Mouse (Mus musculus): ENCODE data around the gene Fads3.
A peak's percentile ranks its signal among the peaks of the same experiment; 100 is the strongest.

Gene Fads3

DNA sequence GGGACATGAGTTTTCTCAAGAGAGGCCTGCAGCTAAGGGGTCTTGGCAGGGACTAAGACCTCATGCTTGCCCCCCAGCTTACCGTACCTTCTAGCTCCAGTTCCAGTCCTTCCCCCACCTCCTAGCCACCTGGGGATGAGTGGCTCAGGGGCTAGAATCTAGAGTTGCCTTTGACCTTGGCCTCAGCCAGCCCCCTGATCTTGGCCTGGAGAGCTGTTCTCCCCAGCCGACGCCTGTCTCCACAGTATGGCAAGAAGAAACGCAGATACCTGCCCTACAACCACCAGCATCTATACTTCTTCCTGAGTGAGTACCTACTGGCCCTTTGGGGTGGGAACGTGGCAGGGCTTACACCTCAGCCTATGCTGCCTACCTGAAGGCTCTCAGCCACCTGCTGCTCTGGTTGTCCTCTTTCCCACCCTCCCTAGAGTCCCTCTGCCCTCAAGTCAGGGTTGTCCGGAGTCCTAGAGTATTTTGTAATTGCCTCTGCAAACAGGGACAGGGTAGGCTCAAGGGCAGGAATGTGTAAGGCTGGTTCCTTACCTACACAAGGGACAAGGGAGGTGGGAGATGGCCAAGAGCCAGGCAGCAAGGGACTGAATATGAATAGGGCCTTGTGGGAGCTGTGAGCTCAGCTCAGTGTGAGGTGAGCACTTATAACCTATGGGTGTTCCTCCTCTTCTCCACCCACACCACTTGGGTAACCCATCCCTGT is 13.1 kb downstream of the Fads3 start:
- DNase-seq = no peak

DNA sequence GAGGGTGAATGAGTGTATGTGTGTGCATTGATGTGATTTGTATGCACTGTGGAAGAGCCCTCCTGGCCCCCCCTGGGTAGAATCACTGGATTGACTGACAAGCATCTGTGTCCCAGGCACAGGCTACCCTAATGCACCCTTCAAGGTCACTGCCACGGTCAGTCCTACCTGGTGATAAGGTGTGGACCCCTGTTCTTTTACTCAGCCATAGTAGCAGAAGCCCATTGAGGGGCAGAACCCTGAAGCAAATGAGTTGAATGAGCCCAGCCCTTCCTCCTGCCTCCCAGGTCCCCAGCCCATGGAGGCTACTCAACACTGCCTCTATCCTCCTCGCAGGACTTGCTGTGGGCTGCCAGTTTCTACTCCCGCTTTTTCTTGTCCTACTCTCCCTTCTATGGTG is 13.9 kb downstream of the Fads3 start:
- no peak for DNase-seq

DNA sequence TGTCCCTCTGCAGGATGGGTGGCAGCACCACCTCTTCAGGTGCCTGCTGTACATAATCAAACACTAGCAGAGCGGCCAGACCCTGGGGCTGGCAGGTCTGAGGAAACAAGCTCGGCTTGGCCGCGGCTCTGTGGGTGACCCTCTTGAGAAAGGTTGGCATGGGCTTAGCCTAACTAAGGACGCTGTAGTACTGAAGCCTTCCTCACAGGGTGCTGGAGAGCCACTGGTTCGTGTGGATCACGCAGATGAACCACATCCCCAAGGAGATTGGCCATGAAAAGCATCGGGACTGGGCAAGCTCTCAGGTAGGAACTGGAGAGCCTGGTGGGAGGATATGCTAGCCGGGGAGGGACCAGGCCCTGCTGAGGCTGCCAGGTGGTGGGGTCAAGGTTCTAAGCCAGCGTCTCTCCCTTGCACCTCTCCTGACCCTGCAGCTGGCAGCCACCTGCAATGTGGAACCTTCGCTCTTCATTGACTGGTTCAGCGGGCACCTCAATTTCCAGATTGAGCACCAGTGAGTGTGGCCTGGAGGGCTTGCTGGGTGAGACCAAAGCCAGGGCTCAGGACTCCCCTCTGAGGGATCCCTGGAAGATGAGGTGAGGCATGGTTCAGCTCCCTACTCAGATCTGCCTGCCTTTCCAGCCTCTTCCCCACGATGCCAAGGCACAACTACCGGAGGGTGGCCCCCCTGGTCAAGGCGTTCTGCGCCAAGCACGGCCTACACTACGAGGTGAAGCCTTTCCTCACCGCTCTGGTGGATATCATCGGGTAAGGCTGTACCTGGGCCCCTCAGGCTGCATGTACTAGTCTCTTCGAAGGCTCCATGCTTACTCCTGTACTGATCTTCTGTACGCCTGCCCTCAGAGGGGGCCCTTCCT is 14.7 kb downstream of the Fads3 start:
- DNase-seq = no peak

DNA sequence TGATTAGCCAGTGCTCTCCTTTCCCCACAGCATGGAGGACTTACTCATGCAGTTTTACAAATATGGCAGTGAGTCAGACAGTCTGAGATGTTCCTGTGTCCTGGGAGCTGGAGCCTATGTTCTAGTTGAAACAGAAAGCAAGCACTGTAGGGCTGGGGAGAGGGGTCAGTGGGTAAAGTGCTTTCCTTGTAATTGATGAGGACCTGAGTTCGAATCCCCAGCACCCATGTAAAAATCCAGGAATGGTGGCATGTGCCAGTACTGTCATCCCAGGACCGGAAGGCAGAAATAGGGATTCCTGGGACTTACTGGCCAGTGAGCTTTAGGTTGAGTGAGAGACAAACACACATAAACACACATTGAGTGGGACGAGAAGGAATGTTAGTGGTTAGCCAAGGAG is 15.3 kb downstream of the Fads3 start:
- DNase-seq = no peak

DNA sequence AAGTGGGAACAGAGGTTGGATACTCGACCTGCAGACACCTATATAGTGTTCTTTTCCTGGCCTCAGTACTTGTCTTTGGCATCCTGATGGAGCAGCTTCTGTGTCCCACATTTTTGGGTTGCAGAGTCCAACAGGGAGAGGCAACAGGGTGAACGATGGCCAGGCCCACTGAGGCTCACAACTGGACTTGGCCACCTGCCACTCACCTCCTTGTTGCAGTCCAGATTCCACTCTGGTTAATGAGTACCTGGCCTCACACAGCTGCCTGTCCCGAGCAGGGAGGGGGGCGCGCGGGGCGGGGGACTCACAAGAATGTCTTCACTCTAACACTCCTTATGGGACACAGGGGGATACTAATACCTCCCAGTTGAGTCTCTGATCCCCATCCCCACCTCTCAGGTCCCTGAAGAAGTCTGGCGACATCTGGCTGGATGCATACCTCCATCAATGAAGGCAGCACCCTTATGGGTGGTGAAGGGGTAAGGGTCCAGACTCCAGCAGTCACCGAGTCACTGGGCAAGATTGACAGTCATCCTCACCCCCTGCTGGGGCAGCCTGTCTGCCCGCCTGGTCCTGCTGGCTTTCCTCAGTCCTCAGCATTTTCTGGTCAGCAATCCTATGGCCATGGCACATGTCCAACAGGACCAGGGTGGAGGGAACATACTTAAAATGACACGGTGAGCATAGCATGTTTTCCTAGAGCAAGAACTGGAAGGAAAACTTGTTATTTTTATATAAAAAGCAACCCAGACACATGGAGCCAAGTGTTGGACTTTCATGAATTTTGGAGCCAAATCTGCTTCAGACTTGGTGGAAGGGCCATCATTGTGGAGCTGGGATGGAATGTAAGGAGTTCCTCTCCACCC is 16.4 kb downstream of the Fads3 start:
- no peak for DNase-seq

DNA sequence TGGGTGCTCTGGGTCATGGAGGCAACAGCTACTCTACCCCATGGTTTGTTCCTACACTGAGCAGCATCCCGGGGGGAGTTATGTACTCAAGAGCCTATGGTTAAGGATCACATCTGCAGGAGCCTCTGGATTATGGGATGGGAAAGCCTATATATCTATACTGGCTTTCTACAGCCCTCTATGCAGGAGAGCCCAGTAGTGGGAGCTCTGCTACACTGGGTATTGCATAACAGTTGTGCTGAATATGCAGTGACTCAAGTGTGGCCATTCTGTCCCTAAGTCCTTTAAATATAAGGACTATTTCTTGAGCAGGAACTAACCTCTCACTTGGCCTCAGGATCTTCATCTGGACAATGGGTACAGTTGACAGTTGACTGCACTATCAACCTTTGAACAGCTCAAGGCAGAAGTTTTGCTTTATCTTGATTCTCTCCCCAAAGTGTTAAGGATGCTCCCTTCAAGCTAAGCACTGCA is 17.0 kb downstream of the Fads3 start:
- no peak for DNase-seq

DNA sequence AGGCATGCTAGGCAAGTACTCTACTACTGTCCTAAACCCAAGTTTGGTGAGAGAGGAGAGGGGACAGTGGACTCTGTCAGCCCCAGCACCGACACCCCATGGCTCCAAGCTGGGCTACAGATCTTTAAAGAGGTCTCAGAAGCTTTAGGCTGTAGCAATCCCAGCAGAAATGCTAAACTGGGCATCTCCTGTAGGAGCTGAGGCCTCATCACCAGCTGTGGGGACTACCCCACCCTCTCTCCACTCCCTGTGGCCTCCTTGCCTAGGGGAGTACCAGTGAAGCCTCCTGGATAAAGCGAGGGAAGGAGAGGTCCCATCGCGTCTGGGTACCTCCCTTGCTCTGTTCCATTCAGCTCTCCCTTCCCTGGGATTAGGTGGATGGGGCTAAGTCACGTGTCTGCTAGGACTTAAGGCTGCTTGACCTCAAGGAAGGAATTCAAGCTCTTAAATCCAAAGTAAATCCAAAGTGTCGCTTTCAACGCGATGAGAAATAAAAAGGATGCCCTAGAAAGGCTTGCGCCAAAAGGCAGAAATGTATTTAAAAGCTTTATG is 17.6 kb downstream of the Fads3 start:
- DNase-seq = no peak

DNA sequence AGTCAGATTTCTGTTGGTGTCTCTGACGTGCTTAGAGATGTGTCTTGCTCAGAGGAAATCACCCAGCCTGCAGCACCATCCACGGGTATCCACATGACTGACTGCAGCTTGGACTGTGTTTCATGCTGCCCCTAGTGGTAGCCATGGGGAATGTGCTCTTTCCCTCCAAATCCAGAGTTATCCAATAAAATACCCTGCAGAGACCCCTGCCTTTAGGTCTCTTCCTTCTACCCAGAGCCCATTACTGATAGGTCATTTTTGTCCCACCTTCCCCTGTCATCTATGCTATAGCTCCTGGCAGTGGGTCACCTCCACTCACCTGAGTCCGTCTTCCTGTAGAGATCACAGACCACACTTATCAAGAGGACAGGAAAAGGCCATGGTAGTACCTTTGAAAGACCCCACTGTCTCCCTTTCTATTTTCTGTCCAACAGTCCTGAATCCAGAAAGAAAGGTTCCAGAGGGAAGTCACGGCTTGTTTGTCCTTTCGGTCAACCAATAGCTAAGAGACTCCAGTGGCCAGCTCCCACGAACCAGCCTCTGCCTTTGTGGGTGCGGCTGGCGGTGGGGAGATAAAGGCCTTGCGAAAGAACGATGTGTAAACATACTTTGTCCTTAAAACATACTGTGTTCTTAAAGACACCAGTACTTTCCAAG is 18.7 kb downstream of the Fads3 start:
- DNase-seq = no peak

DNA sequence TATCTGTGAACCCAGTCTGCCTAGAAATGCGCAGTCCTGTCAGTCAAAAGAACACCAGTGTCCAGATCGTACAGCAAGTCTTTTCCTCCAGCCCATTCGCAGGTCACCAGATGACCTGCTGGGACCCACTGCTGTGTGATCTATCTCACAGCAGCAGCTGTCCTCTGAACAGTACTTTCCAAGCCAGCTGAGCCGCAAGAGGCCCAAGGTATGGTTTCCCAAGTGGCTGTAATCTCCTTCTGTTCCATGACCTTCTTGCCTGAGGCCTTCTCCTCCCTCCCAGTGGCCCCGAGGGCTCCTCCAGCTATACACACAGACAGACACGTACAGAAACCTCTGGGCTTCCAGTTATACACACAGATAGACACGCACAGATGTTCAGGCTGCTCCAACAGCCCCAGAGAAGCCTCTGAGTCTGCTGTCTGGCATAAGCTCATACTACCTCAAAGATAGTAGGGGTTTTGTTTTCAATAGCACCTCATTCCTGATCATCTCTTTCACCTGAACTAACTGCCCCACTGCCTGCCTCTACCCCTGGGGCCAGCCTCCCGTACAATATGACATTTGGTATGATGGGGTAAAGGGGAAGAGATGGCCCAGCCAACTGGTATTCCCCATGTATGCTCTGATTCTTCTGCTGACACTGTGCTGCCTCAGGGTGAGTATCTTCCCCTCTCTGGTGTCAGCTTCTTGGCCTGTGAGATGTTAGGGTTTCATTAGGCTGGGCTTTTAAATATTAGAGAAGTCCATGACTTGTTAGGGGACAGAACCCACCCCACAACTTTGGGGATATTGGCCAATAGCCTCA is 19.6 kb downstream of the Fads3 start:
- DNase-seq = no peak

DNA sequence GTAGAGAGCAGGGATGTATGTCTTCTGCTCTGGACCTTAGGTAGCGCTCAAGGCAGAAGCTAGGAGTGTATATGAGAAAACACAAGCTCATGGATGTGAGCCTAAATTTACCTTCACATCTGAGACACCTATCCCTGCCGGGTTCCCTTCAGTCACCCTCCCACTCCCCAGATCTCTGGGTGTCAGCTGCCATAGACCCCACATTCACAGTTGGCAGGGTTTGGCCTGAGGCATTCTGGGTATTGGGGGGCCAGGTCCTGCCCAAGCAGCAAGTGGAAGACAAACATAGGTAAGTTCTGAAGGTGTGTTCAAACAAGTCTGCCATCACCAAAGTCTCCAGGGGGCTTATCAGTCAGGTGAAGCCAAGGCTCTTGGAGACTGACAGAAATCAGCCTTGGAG is 20.3 kb downstream of the Fads3 start:
- DNase-seq = no peak

DNA sequence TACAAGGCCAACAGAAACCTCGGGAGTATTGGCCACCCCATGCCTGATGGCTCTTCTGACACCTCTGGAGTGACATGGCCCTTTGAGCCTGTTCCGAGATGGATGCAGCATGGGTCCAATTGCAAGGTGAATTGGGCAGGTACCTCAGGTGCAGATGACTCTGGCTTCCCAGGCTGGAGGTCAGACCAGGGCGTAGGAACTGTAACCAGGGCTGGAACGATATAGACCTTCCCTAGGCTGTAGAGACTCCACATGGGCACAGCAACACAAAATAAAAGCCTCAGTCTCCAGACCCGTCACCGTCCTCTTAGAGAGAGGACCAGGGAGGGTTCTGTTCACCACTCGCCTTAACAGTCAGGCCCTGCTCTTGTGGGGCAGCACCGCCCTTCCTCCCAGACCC is 20.9 kb downstream of the Fads3 start:
- no peak for DNase-seq

DNA sequence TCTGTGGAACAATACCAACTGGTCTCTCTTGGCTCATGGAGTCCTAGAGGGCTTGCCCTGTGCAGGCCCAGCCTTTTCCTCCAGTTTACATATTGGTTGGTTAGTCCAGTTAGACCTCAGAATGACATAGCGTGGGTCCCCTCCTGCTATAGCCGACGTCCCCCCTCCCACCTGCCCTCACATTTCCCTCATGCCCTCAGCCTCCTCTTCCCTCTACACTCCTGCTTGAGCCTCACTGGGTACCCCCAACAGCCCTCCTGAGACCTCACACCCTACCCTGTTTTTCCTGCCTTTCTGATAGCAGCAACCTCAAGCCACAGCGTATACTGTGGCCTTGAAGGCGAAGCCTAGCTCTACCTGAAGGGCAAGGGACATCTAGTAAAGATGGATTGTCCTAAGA is 21.5 kb downstream of the Fads3 start:
- DNase-seq = no peak

DNA sequence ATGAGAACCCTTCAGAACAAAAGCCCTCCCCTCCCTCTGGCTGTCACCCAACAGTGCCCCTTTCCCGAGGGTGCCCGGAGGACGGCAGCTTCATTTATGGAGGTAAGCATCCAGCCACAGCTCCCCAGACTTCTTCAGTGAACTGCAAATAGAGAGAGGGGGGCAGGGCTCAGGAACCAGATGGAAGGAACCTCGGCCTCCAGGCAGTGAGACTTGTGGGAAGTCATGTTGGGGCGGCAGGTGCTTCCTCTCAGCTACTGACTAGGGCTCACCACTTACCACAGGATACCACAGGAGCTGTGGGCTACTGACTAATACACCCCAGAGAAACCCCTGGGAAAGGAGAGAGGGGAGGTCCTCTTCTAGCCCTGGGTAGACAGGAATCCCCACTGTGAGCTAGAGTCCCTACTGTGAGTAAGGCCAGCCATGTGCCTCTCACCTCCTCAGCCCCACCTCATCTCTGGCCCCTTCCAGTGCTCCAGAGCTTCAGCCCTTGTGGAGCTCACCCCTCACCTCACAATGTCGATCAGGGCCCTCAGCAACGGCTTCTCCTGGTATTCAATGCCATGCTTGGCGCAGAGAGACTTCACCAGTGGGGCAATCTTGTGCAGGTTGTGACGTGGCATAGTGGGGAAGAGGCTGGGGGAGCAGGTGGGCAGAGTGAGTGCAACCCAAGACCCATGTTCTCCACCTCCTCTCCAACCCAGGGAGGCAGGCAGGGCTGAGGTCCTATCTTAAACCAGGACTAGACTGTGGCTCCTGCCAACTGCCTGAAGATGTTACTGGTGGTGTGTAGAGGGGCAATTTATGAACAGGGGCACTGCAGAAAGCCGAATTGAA is 23.0 kb downstream of the Fads3 start:
- no peak for DNase-seq

DNA sequence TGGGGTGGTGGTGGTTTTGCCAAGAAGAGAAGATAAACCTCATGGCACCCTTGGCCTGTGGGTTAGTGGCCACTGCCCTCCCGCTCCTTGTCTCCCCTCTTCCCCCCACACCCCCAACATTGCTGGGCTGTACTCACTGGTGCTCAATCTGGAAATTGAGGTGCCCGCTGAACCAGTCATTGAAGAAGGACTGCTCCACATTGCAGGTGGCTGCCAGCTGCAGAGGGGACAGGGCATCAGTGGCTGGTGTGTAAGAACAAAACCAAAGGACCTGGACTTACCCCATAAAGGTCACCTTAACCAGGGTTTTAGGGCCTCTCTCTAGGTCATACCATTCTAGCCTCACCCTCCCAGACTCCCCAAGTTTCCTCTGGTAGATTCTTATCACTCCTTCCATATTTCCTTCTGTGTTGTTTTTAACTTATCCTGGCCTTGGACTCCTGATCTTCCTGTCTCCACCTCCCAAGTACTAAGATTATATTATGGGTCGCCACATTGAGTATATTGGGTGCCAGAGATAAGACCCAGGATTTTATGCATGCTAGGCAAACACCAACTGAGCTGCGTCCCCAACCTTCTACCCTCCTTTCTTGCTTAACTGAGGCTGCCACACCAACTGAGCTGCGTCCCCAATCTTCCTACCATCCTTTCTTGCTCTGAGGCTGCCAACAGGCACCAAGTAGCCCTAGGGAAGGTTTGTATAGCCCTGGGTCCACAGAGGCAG is 24.3 kb downstream of the Fads3 start:
- no peak for DNase-seq

DNA sequence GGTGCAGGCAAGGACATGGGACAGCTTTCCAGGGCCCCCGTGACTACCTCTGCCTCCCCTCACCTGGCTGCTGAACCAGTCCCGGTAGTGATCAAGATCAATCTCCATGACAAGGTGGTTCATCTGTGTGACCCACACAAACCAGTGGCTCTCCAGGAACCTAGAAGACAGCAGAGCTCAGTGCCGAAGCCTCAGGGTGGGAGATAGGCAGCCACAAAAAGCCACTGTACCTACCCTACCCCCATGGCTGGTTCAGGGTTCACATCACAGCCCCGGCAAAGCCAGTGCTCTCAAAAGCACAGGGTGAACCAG is 24.8 kb downstream of the Fads3 start:
- no peak for DNase-seq

DNA sequence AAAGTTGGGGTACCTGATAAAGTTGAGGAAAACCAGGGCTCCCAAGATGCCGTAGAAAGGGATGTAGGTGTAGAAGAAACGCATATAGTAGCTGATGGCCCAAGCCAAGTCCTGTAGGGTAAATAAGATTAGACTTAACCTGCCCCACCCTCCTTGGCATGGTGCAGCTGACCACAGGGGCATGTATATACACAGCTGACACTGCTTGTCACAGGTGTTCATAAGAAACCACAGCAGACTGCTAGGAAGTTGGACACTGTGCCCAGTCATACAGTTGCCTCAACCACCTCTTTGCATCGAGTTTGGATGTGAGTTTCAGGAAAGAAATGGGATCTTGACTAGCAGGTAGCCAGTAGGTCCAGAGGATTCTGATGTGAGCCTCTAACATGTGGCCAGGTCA is 25.1 kb downstream of the Fads3 start:
- DNase-seq = no peak

DNA sequence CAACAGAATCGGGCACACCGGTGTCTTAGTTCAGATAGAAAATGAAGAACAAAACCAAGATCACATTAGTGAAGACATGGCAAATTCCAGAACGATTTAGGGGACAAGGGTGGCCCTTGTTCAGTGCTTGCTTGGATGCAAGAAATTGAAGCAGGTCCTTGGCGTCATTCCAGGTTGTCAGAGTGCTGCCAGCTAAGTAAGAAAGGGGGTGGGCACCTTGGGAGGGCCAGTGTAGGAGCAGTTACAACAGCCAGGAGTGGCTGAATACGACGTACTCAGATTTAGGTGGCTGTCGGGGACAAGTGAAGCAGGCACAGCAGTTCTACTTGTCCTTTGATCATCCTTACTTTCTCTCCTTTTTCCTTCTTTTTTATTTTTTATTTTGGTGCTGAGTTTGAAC is 26.3 kb downstream of the Fads3 start:
- DNase-seq = peak; percentile 47

DNA sequence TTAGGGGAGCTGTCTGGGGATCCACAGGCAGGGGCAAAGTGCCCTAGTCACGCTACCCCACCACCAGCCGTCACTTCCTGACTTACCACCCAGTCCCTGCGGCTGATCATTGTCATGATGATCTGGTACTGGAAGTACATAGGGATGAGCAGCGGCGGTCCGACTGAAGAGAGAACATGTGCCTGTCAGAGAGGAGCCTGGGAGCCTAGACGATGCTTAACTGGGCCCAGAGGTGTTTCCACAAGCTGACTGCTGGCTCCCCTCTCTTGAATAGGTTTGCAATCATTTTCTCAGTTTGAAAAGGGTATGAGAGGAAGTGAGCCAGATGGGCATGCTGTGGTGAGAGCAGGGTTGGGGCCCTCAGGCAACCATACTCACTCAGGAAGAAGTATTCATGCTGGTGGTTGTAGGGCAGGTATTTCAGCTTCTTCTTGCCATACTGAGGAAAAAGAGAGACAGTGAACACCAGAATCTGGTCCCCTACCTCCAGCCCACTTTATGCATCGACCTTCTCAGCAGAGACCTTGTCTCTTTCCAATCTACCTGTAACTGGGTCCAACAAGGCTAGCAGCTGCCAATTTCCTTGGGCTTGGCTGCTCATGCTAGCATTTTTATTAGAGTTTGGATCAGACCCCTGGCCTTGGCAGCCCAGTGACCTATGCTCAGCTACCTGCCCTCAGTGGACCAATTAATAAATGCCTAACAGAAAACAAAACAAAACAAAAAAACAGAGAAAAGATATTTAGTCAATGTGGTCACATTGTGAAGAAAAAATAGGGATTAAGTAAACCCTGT is 29.0 kb downstream of the Fads3 start:
- DNase-seq = no peak

DNA sequence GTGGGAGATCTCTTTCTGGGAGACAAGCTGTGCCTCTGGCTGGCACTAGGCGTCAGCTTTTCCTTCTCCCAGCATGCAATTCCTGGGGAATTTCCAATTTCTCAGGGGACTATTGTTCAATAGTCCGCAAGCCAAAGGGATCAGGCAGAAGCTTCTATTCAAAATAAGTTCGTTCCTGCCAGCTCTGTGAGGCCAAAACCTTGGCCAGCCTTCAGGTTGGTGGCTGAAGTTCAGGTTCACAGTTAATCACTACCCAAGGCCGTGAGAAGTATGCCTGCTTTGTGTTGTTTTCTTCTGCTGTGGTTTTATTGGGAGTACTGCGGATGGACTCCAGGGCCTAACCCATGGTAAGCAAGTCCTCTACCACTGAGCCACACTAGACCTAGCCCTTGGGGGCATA is 29.8 kb downstream of the Fads3 start:
- no peak for DNase-seq

All from right cerebral cortex, postnatal 4 days (tissue).